Comparison of ENCODE assay signal across 22 mouse cellular contexts in genomic region chr12:24902736-24903135, GRCm38 (mm10).
DNase-seq lines count a peak whose midpoint lies in the region; ATAC-seq lines count a peak whose summit lies in the region.
"Had no signal": no experiment of that assay in that cellular context is flagged by ENCODE, and none has a peak within 500 bp of the region (broad histone marks: within the 10 kb centered on the region; RNA-seq: fewer than 3 reads in every experiment).

No protein-coding gene starts in this region.

- H3K27me3 ChIP-seq in neural tube, embryonic 13.5 days: no peaks in the 10 kb centered on the region
- H3K27me3 ChIP-seq in neural tube, embryonic 15.5 days (replicated peaks): no peaks in the 10 kb centered on the region
- H3K27me3 ChIP-seq: CH12.LX, Patski had no signal

- DNase-seq in cerebellum, postnatal 10 days: peak; percentile 43 to 54
- no peak for DNase-seq in cerebellum, postnatal 25 days
- peak; percentile 16 to 31 for DNase-seq in cerebellum, postnatal 14 days
- DNase-seq in cerebellum, adult 8-10 months: no peak
- DNase-seq in heart, adult 11 months: peak; percentile 55
- DNase-seq in heart, postnatal 10 days: no peak
- DNase-seq: adrenal gland, adult 2 months; adrenal gland, adult 8-10 months; adrenal gland, postnatal 10 days; adrenal gland, postnatal 14 days; adrenal gland, postnatal 25 days; adrenal gland, postnatal 36 days; B cell, adult 2 months; cerebellum, adult 11 months; cerebellum, adult 11-12 months had no signal

- intact Hi-C loops in heart, postnatal 10 days (cut with DNase I): no loop called here

- H3K4me3 ChIP-seq in neural tube, embryonic 13.5 days: no peak overlapping the region
- H3K4me3 ChIP-seq in neural tube, embryonic 15.5 days (replicated peaks): no peak overlapping the region

- H3K9me3 ChIP-seq in neural tube, embryonic 13.5 days: no peaks in the 10 kb centered on the region
- H3K9me3 ChIP-seq in neural tube, embryonic 15.5 days (replicated peaks): no peaks in the 10 kb centered on the region
- H3K9me3 ChIP-seq: G1E had no signal

- no peak overlapping the region for H3K9ac ChIP-seq in neural tube, embryonic 13.5 days
- no peak overlapping the region for H3K9ac ChIP-seq in neural tube, embryonic 15.5 days (replicated peaks)

- H3K4me1 ChIP-seq in neural tube, embryonic 13.5 days (replicated peaks): no peaks in the 10 kb centered on the region; the same call in 1 of the 2 replicates
- H3K4me1 ChIP-seq in neural tube, embryonic 15.5 days: no peaks in the 10 kb centered on the region

- 83% methylated on average over 5 of the region's 5 CpGs for WGBS in neural tube, embryonic 13.5 days
- 76% methylated on average over 5 of the region's 5 CpGs for WGBS in neural tube, embryonic 15.5 days

- no peak overlapping the region for H3K4me2 ChIP-seq in neural tube, embryonic 13.5 days
- no peak overlapping the region for H3K4me2 ChIP-seq in neural tube, embryonic 15.5 days

- no peak for ATAC-seq in neural tube, embryonic 13.5 days (ENCODE audit: low read depth)
- no peak for ATAC-seq in neural tube, embryonic 15.5 days (ENCODE audit: low FRiP score)
- ATAC-seq: activated CD4-positive, CD25-positive, alpha-beta regulatory T cell, adult 4 months; CD4-positive, CD25-positive, alpha-beta regulatory T cell, adult 4 months; Patski had no signal

- H3K27ac ChIP-seq in neural tube, embryonic 13.5 days (replicated peaks): peak overlapping the region; percentile 46; the same call in 1 of the 2 replicates
- H3K27ac ChIP-seq in neural tube, embryonic 15.5 days (replicated peaks): no peak overlapping the region

- peaks cover 59% of the 10 kb centered on the region for H3K36me3 ChIP-seq in neural tube, embryonic 13.5 days
- peaks cover 17% of the 10 kb centered on the region for H3K36me3 ChIP-seq in neural tube, embryonic 15.5 days

Comparison
In these comparisons a context has a peak if more than half of its experiments do, and no peak if none do; other contexts are left out.
1. DNase-seq: peak in cerebellum, postnatal 10 days (2 of 2), cerebellum, postnatal 14 days (2 of 2) and heart, adult 11 months (single experiment); none in cerebellum, postnatal 25 days (0 of 2), cerebellum, adult 8-10 months (single experiment) and heart, postnatal 10 days (0 of 2).